Mouse (Mus musculus) urinary bladder, postnatal 10 days (tissue): ENCODE measurements at regions not wholly inside any gene's neighbourhood (a gene's known extent, or its start where the extent isn't known, plus 50 kb on each side); places are given as distances from the start of the nearest gene placed in this dataset.
"Not testable (repeated sequence)": the region's sequence is repeated elsewhere in the genome, so short reads cannot be mapped to it uniquely, and the experiment has no call there.

Source experiments
- DNase-seq: peaks from one replicate; pipeline ENCODE4 v3.0.0; 2022; ENCODE audit warnings: low spot score

DNA sequence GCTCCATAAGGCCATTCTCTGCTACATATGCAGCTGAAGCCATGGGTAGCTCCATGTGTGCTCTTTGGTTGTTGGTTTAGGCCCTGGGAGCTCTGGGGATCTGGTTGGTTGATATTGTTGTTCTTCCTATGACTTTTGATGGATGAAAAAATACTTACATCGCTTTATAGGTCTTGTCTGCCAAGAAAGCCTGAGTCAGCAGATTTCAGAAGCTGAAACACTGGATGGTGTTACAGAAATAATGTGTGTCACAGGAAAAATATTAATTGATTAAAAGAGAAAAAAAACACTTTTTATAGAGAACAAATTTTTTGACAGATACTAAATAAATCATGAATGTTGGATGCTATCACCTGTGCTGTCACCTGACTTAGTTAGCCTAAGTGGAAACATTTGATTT lies 52.4 kb upstream of the Plxna2 start:
- no peak for DNase-seq

DNA sequence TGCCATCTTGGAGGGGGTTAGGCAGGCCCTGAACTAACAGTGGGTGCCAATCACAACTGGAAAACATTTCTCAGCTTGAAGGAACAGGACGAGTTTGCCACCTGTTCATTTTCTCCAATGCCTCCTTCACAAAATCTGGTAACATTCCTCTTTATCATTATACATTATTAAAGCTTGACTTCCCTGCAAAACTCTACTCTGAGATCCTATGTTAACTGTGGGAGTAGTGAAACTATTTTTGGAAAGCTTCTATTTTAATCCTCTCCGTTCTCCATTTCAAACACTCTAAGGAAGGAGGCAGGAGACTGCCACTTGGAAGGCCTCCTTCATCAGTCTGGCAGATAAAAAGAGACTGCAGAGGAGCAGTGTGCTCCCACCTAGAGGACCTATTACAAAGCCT lies 54.1 kb upstream of the Plxna2 start:
- DNase-seq = no peak

DNA sequence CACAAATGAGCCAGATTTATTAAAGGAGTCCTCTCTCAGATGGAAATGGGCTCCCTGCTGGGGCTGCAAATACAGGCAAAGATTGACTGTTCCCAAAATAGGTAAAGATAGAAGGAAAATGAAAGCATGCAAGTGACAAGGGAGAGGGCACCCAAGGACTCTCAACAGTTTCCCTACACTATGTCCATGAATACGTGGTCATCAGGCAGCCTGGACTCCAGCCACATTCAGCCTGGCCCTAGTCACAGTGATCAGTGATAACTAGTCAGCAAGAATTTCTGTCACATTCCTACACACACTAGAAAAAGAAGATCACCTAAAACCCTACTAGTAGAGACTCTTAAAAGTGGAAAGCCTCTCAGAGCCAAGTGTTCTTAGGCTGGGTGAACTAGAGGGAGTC lies 56.9 kb upstream of the Plxna2 start:
- DNase-seq = no peak

DNA sequence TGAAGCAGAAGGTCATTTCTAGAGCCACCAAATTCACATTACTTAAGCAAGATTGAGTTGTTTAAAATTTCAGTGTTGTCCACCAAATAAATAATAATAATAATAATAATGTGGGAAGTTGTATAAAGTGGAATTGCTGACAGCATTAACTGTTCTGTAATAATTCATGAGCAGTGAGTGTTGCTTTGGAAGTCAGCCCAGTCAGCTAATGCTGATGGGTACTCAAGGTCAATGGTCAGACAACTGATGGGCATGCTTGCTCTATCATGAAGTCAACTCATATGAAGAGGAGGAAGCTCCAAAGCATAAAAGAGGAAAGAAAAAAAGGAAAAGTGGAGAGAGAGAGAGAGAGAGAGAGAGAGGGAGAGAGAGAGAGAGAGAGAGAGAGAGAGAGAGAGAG lies 69.4 kb upstream of the Plxna2 start:
- DNase-seq = no peak

DNA sequence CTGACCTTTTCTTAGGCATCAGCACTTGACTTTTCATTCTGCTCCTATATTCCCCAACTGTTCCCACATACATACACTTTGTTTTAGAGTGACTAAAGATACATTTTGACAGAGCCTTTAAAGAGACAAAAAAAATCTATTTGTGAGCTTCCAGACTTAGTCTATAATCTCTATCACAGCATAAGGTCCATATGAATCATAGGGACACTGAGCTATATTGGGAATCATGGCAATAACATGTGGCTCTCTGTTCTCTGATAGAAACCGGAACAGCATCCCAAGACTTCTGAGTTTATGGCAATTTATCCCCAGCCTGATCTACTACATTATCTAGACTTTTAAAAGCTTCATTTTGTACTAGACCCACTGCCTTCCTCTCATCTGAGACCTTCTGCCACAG lies 69.8 kb upstream of the Plxna2 start:
- DNase-seq = no peak

GRCm38 (mm10) chr1:194540923-194541322 lies 77.1 kb upstream of the Plxna2 start:
- no peak for DNase-seq

GRCm38 (mm10) chr1:194527342-194528165 lies 90.5 kb upstream of the Plxna2 start:
- no peak for DNase-seq

DNA sequence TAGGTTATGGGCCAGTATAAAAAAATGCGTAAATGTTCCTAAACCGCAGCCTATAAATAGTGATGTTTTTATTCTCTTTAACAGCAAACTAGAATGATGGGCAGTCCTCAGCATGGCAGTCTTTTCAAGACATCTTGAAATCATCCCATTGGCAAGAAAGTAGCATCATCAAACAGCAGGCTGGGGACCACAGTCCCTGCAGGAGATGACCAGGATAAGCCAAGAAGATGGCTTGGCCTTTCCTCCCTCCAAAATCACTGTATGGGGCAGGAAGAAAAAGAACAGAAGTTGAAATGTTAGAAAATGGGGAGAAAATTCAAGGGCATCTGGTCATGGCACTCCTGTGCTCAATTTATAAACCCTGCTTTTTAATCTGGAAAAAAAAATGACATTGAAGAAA lies 93.0 kb upstream of the Plxna2 start:
- no peak for DNase-seq

DNA sequence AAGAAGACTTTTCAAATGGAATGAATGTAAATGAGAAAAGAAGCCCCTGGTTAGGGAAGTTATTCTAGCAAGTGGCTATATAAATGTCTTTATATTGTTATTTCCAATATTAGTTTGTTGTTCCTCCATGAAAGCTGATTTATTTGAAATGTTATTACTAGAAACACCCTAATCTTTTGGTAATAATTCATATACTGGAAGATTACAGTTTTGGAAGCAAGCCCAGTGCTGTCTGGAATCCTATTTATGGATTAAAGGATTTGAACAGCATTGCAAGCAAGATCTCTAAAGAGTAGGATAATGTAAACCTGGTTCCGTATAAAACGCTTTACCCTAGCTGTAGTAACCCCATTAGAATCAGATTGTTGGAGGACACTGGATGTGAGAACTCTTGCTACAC lies 96.8 kb upstream of the Plxna2 start:
- DNase-seq = no peak

- DNase-seq = no peak
These were observed 98.4 kb upstream of the Plxna2 start for GRCm38 (mm10) chr1:194519509-194520220.

- no peak for DNase-seq
These were observed 101.9 kb upstream of the Plxna2 start for GRCm38 (mm10) chr1:194516136-194516535.

- no peak for DNase-seq
These were observed 109.7 kb upstream of the Plxna2 start for GRCm38 (mm10) chr1:194508314-194508713.

DNA sequence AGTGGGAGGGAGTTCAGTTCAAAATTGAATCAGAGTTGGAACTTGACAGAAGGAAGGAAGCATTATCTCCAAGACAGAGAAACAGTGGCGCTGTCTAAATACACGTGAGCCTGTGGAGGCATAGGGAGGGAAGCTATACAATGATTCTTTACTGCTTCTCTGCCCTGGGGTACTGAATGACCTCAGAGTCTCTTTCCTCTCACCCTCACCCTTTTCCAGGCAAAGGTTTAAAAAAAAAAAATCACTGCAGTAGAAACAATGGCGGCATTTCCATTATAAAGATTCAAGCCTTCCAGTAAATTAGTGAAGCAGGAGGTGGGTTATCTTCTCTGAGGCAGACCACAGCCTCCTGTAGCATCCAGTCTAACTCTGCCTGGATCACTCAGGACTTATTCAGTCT lies 112.2 kb upstream of the Plxna2 start:
- no peak for DNase-seq

GRCm38 (mm10) chr1:194504207-194504606 lies 113.8 kb upstream of the Plxna2 start:
- DNase-seq = no peak

DNA sequence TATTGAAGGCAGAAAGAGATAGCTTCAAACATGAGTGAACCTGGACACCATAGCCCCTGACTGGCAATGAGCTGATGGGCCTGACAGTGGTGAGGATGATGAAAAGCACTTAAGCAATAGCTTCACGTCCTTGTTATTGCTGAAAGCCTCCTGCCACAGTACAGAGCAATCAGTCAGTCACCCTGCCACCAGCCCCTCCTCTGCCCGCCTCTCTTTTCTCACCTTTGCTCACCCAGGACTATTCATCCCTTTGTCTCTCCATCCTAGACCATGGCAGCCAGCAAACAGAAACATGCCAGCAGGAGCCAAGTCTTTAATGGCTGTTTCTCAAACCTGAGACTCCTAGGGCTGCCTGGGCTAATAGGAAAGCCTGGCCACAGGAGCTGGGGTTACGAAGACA lies 114.5 kb upstream of the Plxna2 start:
- DNase-seq = no peak

- DNase-seq = no peak
These were observed 121.6 kb upstream of the Plxna2 start for GRCm38 (mm10) chr1:194496424-194496823.

- DNase-seq = no peak
These were observed 126.9 kb upstream of the Plxna2 start for GRCm38 (mm10) chr1:194491111-194491510.

- DNase-seq = no peak
These were observed 129.9 kb upstream of the Plxna2 start for GRCm38 (mm10) chr1:194488126-194488525.

DNA sequence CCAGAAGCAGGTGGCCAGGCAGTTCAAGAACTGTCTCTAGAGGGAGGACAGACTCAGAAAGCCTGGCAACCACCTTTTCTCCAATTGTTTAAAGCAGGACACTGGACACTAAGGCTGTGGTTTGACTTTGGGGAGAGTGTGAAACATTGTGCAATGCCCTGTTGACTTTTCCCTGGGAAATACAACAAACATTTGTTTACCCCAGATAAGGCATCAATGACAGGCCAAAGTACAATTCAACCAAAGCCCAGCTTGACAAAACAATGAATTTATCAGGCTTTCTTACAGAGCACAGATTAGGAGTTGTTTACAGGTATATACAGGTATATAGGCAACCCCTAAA lies 135.3 kb upstream of the Plxna2 start:
- DNase-seq = no peak

- DNase-seq = no peak
These were observed 135.9 kb upstream of the Plxna2 start for GRCm38 (mm10) chr1:194482001-194482716.

DNA sequence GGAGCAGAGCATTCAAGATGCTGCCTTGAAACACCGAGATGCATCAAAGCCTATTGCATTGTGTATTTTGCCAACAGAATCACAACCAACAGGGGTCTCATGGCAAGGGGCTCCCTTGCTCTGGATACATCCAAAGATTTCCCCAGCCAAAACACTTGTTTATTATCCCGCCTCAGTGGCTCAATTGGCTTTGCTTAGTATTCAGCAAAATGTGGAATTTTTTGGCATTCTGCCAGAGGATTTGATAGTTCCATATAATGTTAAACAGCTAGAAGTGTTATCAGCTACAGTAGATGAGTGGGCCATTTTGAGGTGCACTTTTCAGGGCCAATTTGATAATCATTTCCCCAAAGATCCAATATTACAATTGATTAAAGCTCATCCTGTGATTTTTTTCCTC lies 146.7 kb upstream of the Plxna2 start:
- not testable (repeated sequence) for DNase-seq

GRCm38 (mm10) chr1:194452480-194452879 lies 165.5 kb upstream of the Plxna2 start:
- no peak for DNase-seq

GRCm38 (mm10) chr1:194443681-194444080 lies 174.3 kb upstream of the Plxna2 start:
- no peak for DNase-seq
